Mouse (Mus musculus) heart, postnatal 25 days (tissue): ENCODE measurements at regions not wholly inside any gene's neighbourhood (a gene's known extent, or its start where the extent isn't known, plus 50 kb on each side); places are given as distances from the start of the nearest gene placed in this dataset.

Source experiments
- DNase-seq: peaks from one replicate; pipeline ENCODE4 v3.0.0; 2022; ENCODE audit warnings: low spot score
- intact Hi-C: fragments of 180-260 bp; cut with DNase I; formaldehyde crosslinking; loops from one replicate; pipeline ENCODE4 v1.15.1; 2025

- intact Hi-C loops, result no loop called here
- DNase-seq, result no peak
These were observed 267.9 kb upstream of the Mctp2 start for GRCm38 (mm10) chr7:72574316-72574715.

- intact Hi-C loops, result no loop called here
- no peak for DNase-seq
These were observed 278.0 kb upstream of the Mctp2 start for GRCm38 (mm10) chr7:72584427-72584826.

GRCm38 (mm10) chr7:72589241-72589668 lies 282.8 kb upstream of the Mctp2 start:
- intact Hi-C loops, result no loop called here
- peak; percentile 29 for DNase-seq

- DNase-seq, result no peak
- intact Hi-C loops, result no loop called here
These were observed 284.1 kb upstream of the Mctp2 start for GRCm38 (mm10) chr7:72590351-72591115.

- DNase-seq, result no peak
- intact Hi-C loops, result no loop called here
These were observed 285.7 kb upstream of the Mctp2 start for GRCm38 (mm10) chr7:72592110-72592509.

GRCm38 (mm10) chr7:72592649-72593048 lies 286.2 kb upstream of the Mctp2 start:
- no peak for DNase-seq
- intact Hi-C loops, result no loop called here

- DNase-seq, result no peak
- intact Hi-C loops, result no loop called here
These were observed 286.9 kb upstream of the Mctp2 start for GRCm38 (mm10) chr7:72593259-72593658.

GRCm38 (mm10) chr7:72594741-72595140 lies 288.3 kb upstream of the Mctp2 start:
- intact Hi-C loops, result no loop called here
- DNase-seq, result no peak

GRCm38 (mm10) chr7:72596985-72597384 lies 290.6 kb upstream of the Mctp2 start:
- DNase-seq, result no peak
- intact Hi-C loops, result no loop called here

- no peak for DNase-seq
- intact Hi-C loops, result no loop called here
These were observed 295.5 kb upstream of the Mctp2 start for GRCm38 (mm10) chr7:72601933-72602332.

GRCm38 (mm10) chr7:72609791-72610190 lies 303.4 kb upstream of the Mctp2 start:
- intact Hi-C loops, result no loop called here
- no peak for DNase-seq

- DNase-seq, result no peak
- intact Hi-C loops, result no loop called here
These were observed 308.8 kb upstream of the Mctp2 start for GRCm38 (mm10) chr7:72615232-72615631.

GRCm38 (mm10) chr7:72627369-72627768 lies 321.0 kb upstream of the Mctp2 start:
- no peak for DNase-seq
- intact Hi-C loops, result no loop called here

GRCm38 (mm10) chr7:72639566-72639965 lies 333.2 kb upstream of the Mctp2 start:
- intact Hi-C loops, result no loop called here

GRCm38 (mm10) chr7:72675018-72675417 lies 368.6 kb upstream of the Mctp2 start:
- intact Hi-C loops, result no loop called here
- DNase-seq, result no peak

More at GRCm38 (mm10) chr7:72639566-72639965, 333.2 kb upstream of the Mctp2 start:
- DNase-seq, result peak; percentile 3

GRCm38 (mm10) chr7:72685803-72686202 lies 379.4 kb upstream of the Mctp2 start:
- intact Hi-C loops, result no loop called here
- no peak for DNase-seq

- intact Hi-C loops, result no loop called here
- DNase-seq, result no peak
These were observed 380.9 kb upstream of the Mctp2 start for GRCm38 (mm10) chr7:72687356-72687755.

- no peak for DNase-seq
- intact Hi-C loops, result no loop called here
These were observed 385.0 kb upstream of the Mctp2 start for GRCm38 (mm10) chr7:72691396-72691795.

- no peak for DNase-seq
- intact Hi-C loops, result no loop called here
These were observed 385.5 kb upstream of the Mctp2 start for GRCm38 (mm10) chr7:72691859-72692258.

- DNase-seq, result no peak
- intact Hi-C loops, result no loop called here
These were observed 390.3 kb upstream of the Mctp2 start for GRCm38 (mm10) chr7:72696736-72697135.

- intact Hi-C loops, result no loop called here
These were observed 397.4 kb upstream of the Mctp2 start for GRCm38 (mm10) chr7:72703652-72704341.

More at GRCm38 (mm10) chr7:72703652-72704341, 397.4 kb upstream of the Mctp2 start:
- DNase-seq, result no peak
